Mouse (Mus musculus): ENCODE data around the gene Ubap1l.

The Ubap1l gene

DNA sequence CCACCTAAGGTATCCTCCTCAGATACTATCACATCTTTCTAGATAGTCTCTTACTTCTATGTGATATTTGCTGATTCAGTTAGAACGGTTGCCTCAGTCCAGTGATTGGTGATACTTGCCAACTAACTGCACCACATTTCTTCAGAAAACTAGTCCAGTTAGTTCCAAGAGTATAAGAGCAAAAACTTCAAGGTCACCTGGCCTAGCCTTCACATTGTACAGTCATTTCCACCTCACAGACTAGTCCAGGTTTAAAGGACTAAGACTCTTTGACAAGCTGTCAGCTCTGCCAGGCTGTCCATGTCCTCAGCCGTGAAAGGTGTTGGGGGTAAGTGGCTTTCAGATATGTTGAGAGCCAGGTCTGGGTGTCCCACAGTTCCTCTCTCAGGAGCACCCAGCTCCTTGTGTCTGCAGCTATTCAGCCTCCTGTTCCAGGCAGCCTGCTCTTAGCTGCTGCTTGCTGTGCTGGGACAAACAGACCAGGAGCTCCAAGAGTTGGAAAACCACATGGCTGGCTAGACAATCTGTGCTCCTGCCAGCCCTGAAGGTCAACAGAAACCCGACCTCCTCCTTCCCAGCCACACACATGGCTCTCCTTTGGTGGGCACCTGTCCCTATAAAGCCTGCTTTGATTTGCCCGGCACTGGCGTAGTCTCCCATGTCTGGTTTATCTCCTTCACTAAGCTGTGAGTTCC lies 13.8 kb downstream of the Ubap1l start:
- DNase-seq (ENCODE audit: low spot score in 2 of 2): no peak

DNA sequence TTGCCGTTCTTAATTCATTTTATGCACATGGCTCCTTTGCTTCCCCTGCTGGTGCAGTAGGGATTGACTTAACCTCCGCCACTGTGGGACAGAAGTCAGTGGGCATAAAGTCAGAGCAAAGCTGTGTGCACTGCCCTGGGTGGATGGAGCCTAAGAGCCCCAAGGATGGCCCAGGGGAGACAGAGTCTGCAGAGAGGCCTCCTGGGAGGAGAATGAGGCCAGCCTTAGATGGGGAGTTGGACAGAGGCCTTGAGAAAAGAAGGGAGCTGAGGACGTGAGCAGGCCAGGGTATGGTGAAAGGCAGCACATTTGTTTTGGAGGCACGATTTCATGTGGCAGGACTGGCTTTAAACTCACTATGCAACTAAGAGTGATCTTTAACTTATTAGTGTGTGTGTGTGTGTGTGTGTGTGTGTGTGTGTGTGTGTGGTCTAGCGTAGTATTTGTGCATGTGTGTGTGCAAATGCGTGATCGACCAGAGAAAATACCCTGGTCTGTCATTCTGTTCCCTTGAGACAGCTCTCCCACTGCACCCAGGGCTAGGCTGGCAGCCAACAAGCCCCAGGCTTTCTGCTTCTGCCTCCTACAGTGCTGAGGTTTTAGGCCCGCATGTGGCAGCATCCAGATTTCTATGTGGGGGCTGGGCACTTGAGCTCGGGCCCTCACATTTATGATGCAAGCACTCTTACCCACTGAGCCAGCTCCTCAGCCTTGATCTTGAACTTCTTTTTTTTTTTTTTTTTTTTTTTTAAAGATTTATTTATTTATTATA lies 14.5 kb downstream of the Ubap1l start:
- DNase-seq (ENCODE audit: low spot score in 2 of 2): no peak

DNA sequence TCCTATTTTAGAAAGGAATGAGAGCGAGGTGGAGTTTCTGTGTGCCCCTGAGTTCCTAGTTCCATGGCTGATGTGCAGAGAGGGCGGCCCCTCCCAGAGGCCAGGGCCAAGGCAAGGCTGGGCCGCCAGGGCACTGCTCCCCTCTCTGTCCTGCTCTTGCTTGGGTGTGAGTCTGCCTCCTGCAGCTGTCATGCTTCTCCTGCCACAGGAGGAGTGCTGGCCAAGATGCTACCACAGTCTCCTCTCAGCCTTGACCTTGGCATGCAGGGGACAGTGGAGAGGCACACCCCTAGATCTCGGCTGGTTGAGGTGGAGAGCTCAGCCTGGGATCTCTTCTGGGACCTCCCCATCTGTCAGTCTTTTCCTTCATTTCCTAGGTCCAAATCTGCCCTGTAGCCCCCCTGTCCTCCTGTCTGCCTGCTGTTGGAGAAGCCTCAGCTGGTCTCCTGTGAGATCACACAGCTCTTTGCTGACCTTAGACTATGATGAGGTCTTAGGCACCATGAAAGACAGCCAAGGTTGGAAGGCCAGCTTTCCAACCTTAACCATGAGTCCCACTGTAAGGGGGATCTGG lies 20.3 kb downstream of the Ubap1l start:
- no peak for DNase-seq (ENCODE audit: low spot score in 2 of 2)

DNA sequence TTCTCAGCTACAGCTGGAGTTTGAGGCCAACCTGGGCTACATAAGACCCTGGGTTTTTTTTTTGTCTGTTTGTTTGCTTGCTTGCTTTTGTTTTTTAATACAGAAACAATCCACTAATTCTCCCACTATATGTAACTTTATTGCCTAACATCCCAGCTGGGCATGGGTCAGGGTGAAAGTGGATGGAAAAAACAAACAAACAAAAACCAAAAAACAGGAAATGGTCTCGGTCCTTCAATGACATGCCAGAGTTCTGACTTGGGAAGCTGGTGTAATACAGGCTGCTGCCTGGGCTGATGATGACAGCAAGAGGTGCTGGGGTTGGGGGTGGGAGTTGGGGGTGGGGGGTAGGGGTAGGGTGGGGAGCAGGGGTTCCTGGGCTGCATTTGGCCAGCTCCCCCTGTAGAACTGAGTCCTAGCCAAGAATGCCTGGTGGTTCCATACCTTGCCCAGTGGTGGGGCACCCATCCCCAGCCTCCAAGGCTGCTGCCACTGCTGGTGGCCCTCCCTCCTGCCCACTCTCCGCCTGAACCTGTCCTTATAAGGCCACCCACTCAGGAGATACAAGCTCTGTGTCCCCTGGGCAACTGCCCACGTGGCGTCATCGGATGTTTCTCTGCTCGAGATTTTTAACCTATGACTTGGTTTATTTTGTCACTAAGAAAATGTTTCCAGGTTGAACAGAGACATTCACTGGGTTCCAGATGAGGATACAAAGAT lies 21.4 kb downstream of the Ubap1l start:
- no peak for DNase-seq (ENCODE audit: low spot score in 2 of 2)

DNA sequence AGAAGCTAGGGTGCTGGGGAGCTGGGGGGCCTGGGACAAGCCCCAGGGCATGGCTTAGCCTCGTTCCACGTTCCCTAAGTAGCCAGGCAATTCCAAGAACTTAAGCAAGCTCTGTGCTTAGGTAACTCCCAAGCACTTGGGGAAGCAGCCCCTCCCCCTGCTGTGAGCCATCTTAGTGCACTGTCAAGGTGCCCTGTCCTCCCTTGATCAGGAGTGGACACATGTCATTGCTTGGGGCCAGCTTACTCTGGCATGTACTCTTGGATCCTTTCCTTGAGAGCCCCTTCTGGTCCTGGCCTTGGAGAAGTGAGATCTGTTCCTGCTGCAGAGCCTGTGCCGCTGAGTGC lies 21.9 kb downstream of the Ubap1l start:
- DNase-seq (ENCODE audit: low spot score in 2 of 2): no peak

- no peak for DNase-seq (ENCODE audit: low spot score in 2 of 2)
Measured at GRCm38 (mm10) chr9:65384276-65384675, 23.4 kb downstream of the Ubap1l start.

- no peak for DNase-seq (ENCODE audit: low spot score in 2 of 2)
Measured at GRCm38 (mm10) chr9:65386373-65387140, 25.7 kb downstream of the Ubap1l start.

DNA sequence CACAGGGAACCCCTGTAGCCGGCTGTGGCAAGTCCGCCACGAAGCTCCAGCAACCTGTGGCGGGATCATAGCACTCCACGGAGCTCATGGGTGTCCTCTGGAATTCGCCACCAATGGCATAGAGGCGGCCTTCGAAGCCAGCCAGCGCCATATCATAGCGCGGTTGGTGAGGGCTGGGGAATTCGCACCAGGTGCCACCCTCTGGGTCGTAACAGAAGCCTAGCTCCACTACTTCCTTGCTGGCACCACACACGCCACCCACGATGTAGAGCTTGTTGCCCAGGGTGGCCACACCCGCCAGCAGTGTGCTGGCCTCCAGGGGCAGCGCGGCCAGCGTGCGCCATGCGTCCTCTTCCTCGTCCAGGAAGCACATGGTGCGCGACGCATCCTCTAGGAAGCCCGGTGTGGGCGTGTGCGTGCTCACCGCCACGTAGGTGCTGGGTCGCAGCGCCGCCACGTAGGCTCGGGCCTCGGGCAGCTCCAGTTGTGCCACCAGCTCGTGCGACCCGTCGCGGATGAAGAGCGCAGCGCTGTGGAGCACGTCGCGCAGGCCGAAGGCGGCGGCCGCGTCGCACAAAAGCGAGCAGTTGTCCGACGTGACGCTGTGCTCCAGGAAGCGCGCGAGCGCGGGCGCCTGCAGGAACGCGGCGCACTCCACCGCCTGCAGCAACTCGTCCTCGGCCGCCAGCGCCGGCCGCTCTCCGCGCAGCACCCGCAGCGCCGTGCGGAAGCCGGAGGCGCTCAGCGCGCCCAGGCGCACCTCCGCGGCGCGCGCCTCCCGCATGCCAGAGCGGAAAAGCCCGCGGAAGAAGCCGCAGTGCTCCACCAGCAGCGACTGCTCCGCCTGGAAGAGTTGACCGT lies 30.1 kb downstream of the Ubap1l start:
- no peak for DNase-seq (ENCODE audit: low spot score in 2 of 2)

DNA sequence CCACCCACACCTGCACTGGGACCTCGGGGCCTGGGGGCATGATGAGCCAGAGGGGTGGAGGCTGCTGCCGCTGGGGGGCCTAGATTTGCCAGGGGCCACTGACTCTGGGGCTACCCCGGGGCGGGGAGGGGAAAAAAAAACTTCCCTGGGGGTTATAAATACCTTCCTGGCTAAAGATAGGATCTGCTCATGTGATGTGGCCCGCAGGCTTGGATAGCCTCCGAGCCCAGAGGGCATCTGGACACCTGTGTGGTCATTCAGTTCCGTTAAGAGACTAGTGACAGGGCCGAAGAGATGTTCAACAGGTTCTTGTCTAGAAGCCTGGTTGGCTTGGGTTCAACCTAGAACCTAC lies 30.7 kb downstream of the Ubap1l start, which contains the start of gene Kbtbd13:
TSS of gene Kbtbd13 (minus strand) at position 40 of the 352 bp plus-strand sequence.
- DNase-seq (ENCODE audit: low spot score in 2 of 2): peak; percentile 43 to 52

- DNase-seq (ENCODE audit: low spot score in 2 of 2): peak in 1 of 2 experiments; percentile 67
Measured at GRCm38 (mm10) chr9:65392638-65393364, 32.0 kb downstream of the Ubap1l start.

DNA sequence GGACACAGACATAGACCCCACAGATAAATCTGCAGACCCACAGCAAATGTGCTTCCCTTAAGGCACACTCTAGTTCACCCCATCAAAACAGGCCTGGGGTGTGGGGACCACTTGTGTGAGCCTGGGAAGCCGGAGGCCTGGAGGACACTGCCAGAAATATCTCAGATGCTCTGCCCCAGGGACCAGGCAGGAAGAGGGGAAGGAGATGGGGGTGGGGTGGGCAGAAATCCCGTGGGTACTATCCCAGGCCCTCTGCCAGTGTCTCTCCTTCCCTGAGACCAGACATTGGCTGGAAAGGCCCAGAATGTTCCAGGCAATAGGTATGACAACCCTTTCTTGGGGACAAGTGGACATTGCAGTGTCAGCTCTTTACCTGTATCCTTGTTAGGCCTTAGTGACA lies 32.8 kb downstream of the Ubap1l start:
- DNase-seq (ENCODE audit: low spot score in 2 of 2): peak; percentile 46 to 63

GRCm38 (mm10) chr9:65394360-65394759 lies 33.5 kb downstream of the Ubap1l start:
- DNase-seq (ENCODE audit: low spot score in 2 of 2): peak; percentile 40 to 69

DNA sequence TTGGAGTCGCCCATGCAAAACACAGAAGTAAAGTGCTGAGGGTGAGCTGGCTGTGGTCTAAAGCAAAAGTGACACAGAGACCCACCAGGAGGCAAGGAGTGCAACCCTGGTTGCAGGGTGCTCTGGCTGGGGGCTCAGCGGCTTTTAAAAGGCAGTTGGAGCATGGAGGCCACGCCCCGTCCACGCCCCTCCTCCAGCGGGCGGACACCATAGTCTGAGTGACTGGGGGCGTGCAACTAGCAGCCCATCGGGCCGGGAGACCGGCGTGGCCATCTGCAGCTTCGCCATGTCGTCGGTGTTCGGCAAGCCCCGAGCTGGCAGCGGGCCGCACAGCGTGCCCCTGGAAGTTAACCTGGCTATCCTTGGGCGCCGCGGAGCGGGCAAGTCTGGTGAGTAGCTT lies 37.4 kb downstream of the Ubap1l start, which contains the start of gene Rasl12:
TSS of gene Rasl12 (plus strand) at position 228 of the 400 bp plus-strand sequence.
- peak; percentile 77 to 81 for DNase-seq (ENCODE audit: low spot score in 2 of 2)

DNA sequence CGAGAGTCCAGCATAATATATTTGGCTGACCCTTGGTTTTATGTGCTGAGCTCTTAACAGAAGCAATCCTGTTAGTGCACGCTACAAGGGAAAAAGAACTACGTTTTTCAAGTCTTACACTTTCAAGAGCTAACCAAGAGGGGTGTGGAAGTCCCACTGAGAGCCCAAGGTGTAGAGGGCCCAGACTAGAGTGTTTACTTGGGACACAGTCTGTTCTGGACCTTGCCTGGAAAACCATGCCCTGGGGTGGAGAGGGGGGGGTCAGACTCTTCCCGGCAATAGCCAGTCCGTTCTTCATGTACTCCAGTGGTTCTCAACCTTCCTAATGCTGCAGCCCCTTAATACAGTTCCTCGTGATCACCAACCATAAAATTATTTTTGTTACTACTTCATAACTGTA lies 39.1 kb downstream of the Ubap1l start:
- DNase-seq (ENCODE audit: low spot score in 2 of 2): no peak

- peak; percentile 81 to 90 for DNase-seq (ENCODE audit: low spot score in 2 of 2)
Measured at GRCm38 (mm10) chr9:65404331-65405183, 43.7 kb downstream of the Ubap1l start.

GRCm38 (mm10) chr9:65405184-65405449 lies 44.3 kb downstream of the Ubap1l start:
- DNase-seq (ENCODE audit: low spot score in 2 of 2): no peak

DNA sequence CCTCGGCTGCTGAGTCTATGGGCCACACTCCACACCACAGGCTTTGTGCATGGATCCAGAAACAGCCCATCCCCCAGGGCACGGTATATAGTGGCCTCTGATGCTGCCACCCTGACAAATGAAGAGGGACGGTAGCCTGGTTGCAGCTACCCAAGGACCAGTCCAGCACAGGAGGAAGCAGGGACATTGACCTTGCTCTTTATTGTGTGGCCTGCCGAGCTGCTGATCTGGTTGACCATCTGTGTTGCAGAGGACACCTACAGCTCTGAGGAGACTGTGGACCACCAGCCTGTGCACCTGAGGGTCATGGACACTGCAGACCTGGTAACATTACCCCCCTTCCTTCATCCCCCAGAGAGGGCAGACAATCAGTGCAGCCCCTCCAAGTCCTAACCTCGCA lies 46.5 kb downstream of the Ubap1l start:
- no peak for DNase-seq (ENCODE audit: low spot score in 2 of 2)

GRCm38 (mm10) chr9:65407861-65408260 lies 47.0 kb downstream of the Ubap1l start:
- DNase-seq (ENCODE audit: low spot score in 2 of 2): no peak

GRCm38 (mm10) chr9:65408871-65409295 lies 48.0 kb downstream of the Ubap1l start:
- DNase-seq (ENCODE audit: low spot score in 2 of 2): peak; percentile 37 to 56

Data from heart, adult 9 months (tissue).